In the genomic region with DNA sequence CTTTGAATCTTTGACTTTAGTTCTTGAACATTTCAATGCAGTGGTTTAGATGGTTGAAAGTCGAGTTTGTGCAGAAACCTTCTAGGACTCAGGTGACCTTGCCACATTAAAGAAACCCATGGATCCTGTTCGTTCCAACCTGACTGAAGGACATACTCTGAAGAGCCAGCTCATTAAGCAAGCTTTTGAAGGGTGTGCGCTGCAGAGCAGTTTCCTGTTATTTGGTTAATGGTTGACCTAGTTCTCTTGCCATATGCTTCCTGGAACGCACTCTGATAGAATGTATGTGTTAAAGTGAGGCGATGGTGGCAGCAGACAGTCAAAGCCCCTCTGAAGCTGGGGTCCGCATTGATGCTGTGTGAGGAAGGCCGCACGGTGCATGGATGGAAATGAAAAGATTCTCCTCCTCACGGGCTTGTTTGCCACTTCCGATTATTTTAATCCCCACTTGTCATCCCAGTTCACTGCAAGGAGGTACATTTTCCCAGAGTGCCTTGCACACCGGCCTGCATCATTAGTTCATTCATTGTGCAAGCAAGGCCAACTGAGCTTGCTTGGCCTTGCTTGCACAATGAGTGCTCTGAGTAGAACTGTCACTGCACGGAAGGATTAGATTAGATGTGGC, we compare ENCODE assay signal across 26 mouse cellular contexts. TPM values are rescaled to one million over a fixed set of nuclear protein-coding genes. Genes with fewer than 3 reads are reported as not detected.
DNase-seq lines count a peak whose midpoint lies in the region; ATAC-seq and TF ChIP-seq lines count a peak whose summit lies in the region.
"Had no signal": no experiment of that assay in that cellular context is flagged by ENCODE, and none has a peak within 500 bp of the region (broad histone marks: within the 10 kb centered on the region; RNA-seq: fewer than 3 reads in every experiment).

No protein-coding gene starts in this region.

- H3K9me3 ChIP-seq in heart, postnatal 0 days (replicated peaks; ENCODE audit: control insufficient read depth, low read length), result no peaks in the 10 kb centered on the region
- no peaks in the 10 kb centered on the region for H3K9me3 ChIP-seq in lung, embryonic 14.5 days (ENCODE audit: low read depth, low read length)
- H3K9me3 ChIP-seq: embryonic facial prominence, embryonic 13.5 days; forebrain, embryonic 12.5 days; heart, embryonic 15.5 days; limb, embryonic 15.5 days had no signal

- TF ChIP-seq EP300 in heart, postnatal 0 days (IDR thresholded peaks at IDR 0.05; ENCODE audit: low read depth), result no peak

- no peak overlapping the region for H3K27ac ChIP-seq in heart, postnatal 0 days (ENCODE audit: low read depth)
- peak overlapping the region; percentile 13; the same call in 1 of the 2 replicates for H3K27ac ChIP-seq in lung, embryonic 14.5 days (ENCODE audit: low read depth)
- H3K27ac ChIP-seq: embryonic facial prominence, embryonic 13.5 days; forebrain, embryonic 12.5 days; heart, embryonic 15.5 days; hindbrain, postnatal 0 days; limb, embryonic 15.5 days; liver, embryonic 14.5 days had no signal

- intact Hi-C loops in heart, postnatal 10 days (cut with DNase I), result no loop called here

- no peak for ATAC-seq in heart, postnatal 0 days (ENCODE audit: insufficient read depth, low read depth)
- ATAC-seq in lung, embryonic 14.5 days (ENCODE audit: insufficient read depth), result no peak
- ATAC-seq: hindbrain, postnatal 0 days had no signal

- WGBS in heart, postnatal 0 days, result 86% methylated on average over 12 of the region's 12 CpGs
- 74% methylated on average over 12 of the region's 12 CpGs for WGBS in lung, embryonic 14.5 days

- no peak for TF ChIP-seq CTCF in heart, postnatal 0 days (IDR thresholded peaks at IDR 0.05; ENCODE audit: low read depth)
- TF ChIP-seq CTCF in lung, embryonic 14.5 days (IDR thresholded peaks at IDR 0.05; ENCODE audit: low read depth), result no peak

- H3K4me1 ChIP-seq in heart, postnatal 0 days (ENCODE audit: control insufficient read depth, insufficient read depth), result peaks cover 50% of the 10 kb centered on the region
- H3K4me1 ChIP-seq in lung, embryonic 14.5 days (ENCODE audit: insufficient read depth), result peaks cover 30% of the 10 kb centered on the region

- H3K4me2 ChIP-seq in heart, postnatal 0 days (ENCODE audit: low read depth, low read length), result no peak overlapping the region
- H3K4me2 ChIP-seq in lung, embryonic 14.5 days, result no peak overlapping the region
- H3K4me2 ChIP-seq: embryonic facial prominence, embryonic 13.5 days; forebrain, embryonic 12.5 days; heart, embryonic 15.5 days; limb, embryonic 15.5 days; midbrain, embryonic 11.5 days had no signal

- H3K9ac ChIP-seq in heart, postnatal 0 days (replicated peaks; ENCODE audit: low read depth, low read length), result no peak overlapping the region
- H3K9ac ChIP-seq in lung, embryonic 14.5 days, result no peak overlapping the region
- H3K9ac ChIP-seq: embryonic facial prominence, embryonic 13.5 days; forebrain, embryonic 12.5 days; heart, embryonic 15.5 days; limb, embryonic 15.5 days; liver, embryonic 14.5 days had no signal

- H3K4me3 ChIP-seq in heart, postnatal 0 days (ENCODE audit: low read depth, low read length), result no peak overlapping the region
- no peak overlapping the region for H3K4me3 ChIP-seq in lung, embryonic 14.5 days (ENCODE audit: low read depth, low read length)
- H3K4me3 ChIP-seq: embryonic facial prominence, embryonic 13.5 days; erythroblast, embryonic 14.5 days; forebrain, embryonic 12.5 days; heart, embryonic 15.5 days; limb, embryonic 15.5 days had no signal

- peak; percentile 1 for DNase-seq in heart, postnatal 0 days (ENCODE audit: low spot score)
- DNase-seq in heart, postnatal 10 days, result no peak
- peak; percentile 26 for DNase-seq in lung, embryonic 14.5 days
- DNase-seq in lung, adult 18-20 months, result no peak
- DNase-seq in retina, postnatal 1 day, result peak; percentile 56
- no peak for DNase-seq in retina, embryonic 14.5 days (ENCODE audit: low spot score)
- DNase-seq in right cerebral cortex, postnatal 36 days (ENCODE audit: low spot score in 2 of 2), result no peak
- DNase-seq: adrenal gland, postnatal 14 days; cerebellum, adult 2 months; cerebellum, postnatal 36 days; embryo, embryonic 11 days; gastrocnemius, postnatal 36 days; kidney, postnatal 14 days; left cerebral cortex, postnatal 4 days; right cerebral cortex, postnatal 14 days; spleen, adult 18-20 months; thymus, postnatal 25 days had no signal

- H3K36me3 ChIP-seq in heart, postnatal 0 days (replicated peaks; ENCODE audit: control insufficient read depth, insufficient read depth, low read length), result no peaks in the 10 kb centered on the region
- no peaks in the 10 kb centered on the region for H3K36me3 ChIP-seq in lung, embryonic 14.5 days (ENCODE audit: insufficient read depth)
- H3K36me3 ChIP-seq: heart, embryonic 15.5 days; limb, embryonic 15.5 days had no signal

- H3K27me3 ChIP-seq in heart, postnatal 0 days (ENCODE audit: control insufficient read depth, insufficient read depth, low read length), result no peaks in the 10 kb centered on the region
- no peaks in the 10 kb centered on the region for H3K27me3 ChIP-seq in lung, embryonic 14.5 days (ENCODE audit: insufficient read depth, low read length)
- H3K27me3 ChIP-seq: embryonic facial prominence, embryonic 13.5 days; forebrain, embryonic 12.5 days; heart, embryonic 15.5 days; limb, embryonic 15.5 days had no signal

RNA-seq across cellular contexts. Expression of gene Zfp462, which starts 24.9 kb away (rescaled TPM):
- total RNA-seq in heart, postnatal 0 days (2014; rRNA removed; ENCODE audit: low replicate concordance), result 5.5 and 6.6 TPM in 2 replicates
- 1.0 and 1.1 TPM in 2 replicates for polyA plus RNA-seq in heart, postnatal 0 days (2015; fragmentation: Nextera tagmentation; extraction: Ambion mirVana)
- total RNA-seq in heart, postnatal 10 days (2021), result 10 to 100 TPM; 17.7 to 18.5 TPM
- 3.7 and 3.8 TPM in 2 replicates for polyA plus RNA-seq in lung, embryonic 14.5 days (2014; fragmentation: Nextera tagmentation; extraction: Ambion mirVana)
- total RNA-seq: neutrophil, adult 5-6 weeks had no signal
- polyA plus RNA-seq: erythroblast, embryonic 14.5 days had no signal

Comparison
In these comparisons a context has a peak if more than half of its experiments do, and no peak if none do; other contexts are left out.
1. DNase-seq: peak in heart, postnatal 0 days (single experiment), lung, embryonic 14.5 days (single experiment) and retina, postnatal 1 day (single experiment); none in heart, postnatal 10 days (0 of 2), lung, adult 18-20 months (0 of 2), retina, embryonic 14.5 days (single experiment) and right cerebral cortex, postnatal 36 days (0 of 2).